Mouse (Mus musculus): ENCODE measurements around the gene Pla1a.
A peak's percentile ranks its signal among the peaks of the same experiment; 100 is the strongest.

DNA sequence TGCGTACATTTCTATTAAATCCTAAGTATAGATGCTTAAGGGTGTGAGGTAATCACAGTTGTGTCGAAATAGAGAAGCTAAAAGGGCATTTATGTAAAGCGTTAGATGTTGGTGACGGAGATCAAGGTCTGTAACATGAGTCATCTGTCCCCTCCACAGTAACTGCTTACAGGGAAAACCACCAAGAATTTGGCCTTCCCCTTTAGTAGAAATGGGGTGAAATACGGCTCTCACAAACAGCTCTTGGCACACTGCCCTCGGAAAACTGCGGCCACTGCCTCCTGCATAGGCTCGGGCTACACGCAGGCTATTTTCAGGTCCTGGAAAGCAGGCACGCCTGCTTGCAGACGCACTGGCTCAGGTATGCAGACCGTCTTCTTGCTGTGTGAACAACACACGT lies 36.8 kb downstream of the Pla1a start:
- TF ChIP-seq EP300 (IDR thresholded peaks at IDR 0.05) = peak; percentile 89
- no peak for TF ChIP-seq CTCF (IDR thresholded peaks at IDR 0.05)

Measured in lung, postnatal 0 days (tissue).